Mouse (Mus musculus) heart, embryonic 15.5 days (tissue): ENCODE data around the gene Eef2. TPM values are rescaled to one million over a fixed set of nuclear protein-coding genes. Genes with fewer than 3 reads are reported as not detected.
A peak's percentile ranks its signal among the peaks of the same experiment; 100 is the strongest.

Experiments used
- ATAC-seq: fragments of 200-750 bp; cut with Nextera tagmentation; replicated peaks from 2 replicates; pipeline ENCODE4 v1.8.0; 2017; ENCODE audit warnings: low read depth, moderate TSS enrichment; ENCODE audit not compliant: insufficient number of reproducible peaks, insufficient read depth, low FRiP score
- H3K27ac ChIP-seq: fragments of 300-500 bp; sonication (generic); 2 replicates; pipeline ENCODE4 v1.5.1; 2015; ENCODE audit warnings: mild to moderate bottlenecking, inconsistent platforms
- H3K27me3 ChIP-seq: fragments of 300-500 bp; sonication (generic); 2 replicates; pipeline ENCODE4 v1.6.1; 2015; ENCODE audit warnings: inconsistent platforms
- H3K36me3 ChIP-seq: fragments of 300-500 bp; sonication (generic); 2 replicates; pipeline ENCODE4 v1.6.1; 2015; ENCODE audit warnings: mild to moderate bottlenecking, inconsistent platforms
- H3K4me1 ChIP-seq: fragments of 300-500 bp; sonication (generic); replicated peaks from 2 replicates; pipeline ENCODE4 v1.6.1; 2015; ENCODE audit warnings: inconsistent platforms
- H3K4me2 ChIP-seq: fragments of 300-500 bp; sonication (generic); 2 replicates; pipeline ENCODE4 v1.6.1; 2015; ENCODE audit warnings: inconsistent platforms, mild to moderate bottlenecking, moderate library complexity
- H3K4me3 ChIP-seq: fragments of 300-500 bp; sonication (generic); 2 replicates; pipeline ENCODE4 v1.5.1; 2015; ENCODE audit warnings: mild to moderate bottlenecking, inconsistent platforms
- H3K9ac ChIP-seq: fragments of 300-500 bp; sonication (generic); 2 replicates; pipeline ENCODE4 v1.6.1; 2015; ENCODE audit warnings: mild to moderate bottlenecking, inconsistent platforms
- H3K9me3 ChIP-seq: fragments of 300-500 bp; sonication (generic); replicated peaks from 2 replicates; pipeline ENCODE4 v1.6.1; 2016; ENCODE audit warnings: inconsistent platforms
- WGBS: fragments of 180-500 bp; shearing (Covaris S2); methylation state at CpG from one replicate; pipeline ENCODE4 v1.1.7; 2015; ENCODE audit warnings: mixed read lengths; 5-methylcytosine and 5-hydroxymethylcytosine counted together
- polyA plus RNA-seq: library from polyadenylated mRNA; unstranded; fragments of >200 nt; fragmentation: Nextera tagmentation; extraction: Ambion mirVana; gene quantifications from 2 replicates; pipeline ENCODE4 v1.2.1, GENCODE M21; 2015

Gene Eef2
- polyA plus RNA-seq, 1 experiment from 2014 or later: 350 TPM

DNA sequence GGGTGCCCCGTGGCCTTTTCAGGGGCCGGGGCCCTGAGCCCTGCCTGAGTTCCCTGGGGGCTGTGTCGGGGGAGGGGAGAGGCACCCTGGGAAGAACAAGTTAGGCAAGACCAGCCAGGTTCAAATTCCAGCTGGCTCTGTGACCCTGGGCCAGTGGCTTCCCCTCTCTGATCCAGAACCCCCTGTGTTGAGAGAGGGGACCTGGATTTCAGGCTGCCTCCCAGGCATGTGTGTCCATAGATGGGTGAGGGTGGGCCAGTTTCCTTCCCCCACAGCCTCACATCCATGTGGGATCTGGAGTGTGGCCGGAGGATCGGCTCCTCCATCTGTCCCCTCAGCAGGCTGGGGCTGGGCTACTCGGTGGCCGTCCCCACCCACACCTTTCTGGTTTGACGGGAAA, 36.4 kb upstream of the Eef2 start:
- Histone ChIP-seq H3K4me2 (peak overlapping the region; percentile 93), H3K4me3 (peak overlapping the region; percentile 98), H3K36me3 (peaks cover 17% of the 10 kb centered on the region), H3K9ac (peak overlapping the region; percentile 90), H3K4me1 (peaks cover 68% of the 10 kb centered on the region), H3K27ac (peak overlapping the region; percentile 92), H3K9me3 (no peaks in the 10 kb centered on the region), H3K27me3 (no peaks in the 10 kb centered on the region)
- no peak for ATAC-seq
- 51% methylated on average over 8 of the region's 8 CpGs for WGBS

DNA sequence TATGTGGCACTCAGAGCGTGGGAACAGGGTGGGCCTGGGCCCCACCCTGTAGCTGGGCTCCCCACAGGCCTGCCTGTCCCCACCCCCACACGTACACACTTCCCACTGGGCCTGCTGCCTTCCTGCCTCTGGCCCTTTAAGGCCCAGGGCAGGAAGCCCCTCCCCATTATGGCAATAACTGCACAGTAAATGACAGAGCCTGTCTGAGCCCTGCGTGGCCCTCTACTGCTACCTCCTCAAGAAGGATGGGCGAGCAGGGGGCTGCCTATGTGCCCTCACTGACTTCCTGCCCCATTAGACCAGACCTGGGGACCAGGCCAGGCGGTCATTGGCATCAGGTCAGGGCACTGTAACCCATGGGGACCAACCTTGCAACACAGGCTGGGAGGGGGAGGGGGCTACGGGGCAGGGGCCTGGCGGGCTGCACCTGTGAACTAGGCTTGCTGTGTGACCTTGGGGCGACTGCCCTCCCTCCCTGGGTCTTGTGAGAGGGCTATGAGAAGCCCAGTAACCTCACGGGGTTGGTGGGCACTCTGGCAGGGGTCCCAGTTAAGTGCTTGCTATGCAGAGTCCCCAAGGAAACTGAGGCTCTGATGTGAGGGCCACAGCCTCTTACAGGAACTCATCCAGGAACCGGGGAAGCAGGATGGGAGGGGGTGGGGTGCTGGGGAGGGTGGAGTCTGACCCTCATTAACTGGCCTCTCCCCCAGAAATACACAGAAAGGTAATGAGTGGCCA, 35.5 kb upstream of the Eef2 start:
- H3K36me3 ChIP-seq: peaks cover 25% of the 10 kb centered on the region
- peak overlapping the region; percentile 98 for H3K4me3 ChIP-seq
- ATAC-seq: no peak
- peaks cover 61% of the 10 kb centered on the region for H3K4me1 ChIP-seq
- peak overlapping the region; percentile 90 for H3K9ac ChIP-seq
- peak overlapping the region; percentile 92 for H3K27ac ChIP-seq
- H3K4me2 ChIP-seq: peak overlapping the region; percentile 93
- WGBS: 42% methylated on average over 10 of the region's 10 CpGs
- H3K9me3 ChIP-seq: no peaks in the 10 kb centered on the region
- no peaks in the 10 kb centered on the region for H3K27me3 ChIP-seq

DNA sequence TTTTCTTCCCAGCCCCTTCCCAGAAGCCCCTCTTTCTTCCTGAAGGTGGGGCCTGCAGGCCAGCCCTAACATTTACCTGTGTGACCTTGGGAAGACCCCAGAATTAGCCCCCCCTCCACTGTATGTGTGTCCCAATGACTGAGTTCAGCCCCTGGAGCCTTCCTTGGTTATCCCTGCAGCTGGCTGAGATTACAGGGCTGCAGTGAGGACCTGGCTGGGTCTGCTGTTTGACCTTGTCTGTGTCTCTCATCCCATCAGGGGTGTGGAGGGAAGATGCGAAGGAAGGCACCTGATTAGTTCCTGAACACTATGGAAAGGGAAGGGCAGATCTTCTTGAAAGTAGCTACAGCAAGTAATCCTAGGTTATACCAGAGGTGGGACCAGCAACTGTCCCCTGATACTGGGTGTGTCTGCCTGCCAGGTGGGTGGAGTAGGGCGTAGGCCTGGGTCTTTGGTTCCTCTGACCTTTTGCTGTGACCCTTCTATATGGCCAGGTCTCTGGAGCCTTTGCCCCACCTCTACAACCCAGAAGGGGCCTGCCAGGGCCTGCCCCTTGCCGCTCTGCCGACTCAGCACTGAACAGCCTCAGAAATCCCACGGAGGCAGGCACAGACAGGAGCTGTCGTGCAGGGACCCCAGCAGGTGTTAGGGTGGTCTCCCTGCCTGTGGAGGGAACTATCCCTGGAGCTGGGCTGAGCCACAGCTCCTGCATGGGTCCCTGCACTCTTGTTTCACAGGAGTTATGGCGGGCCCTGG, 34.8 kb upstream of the Eef2 start:
- Histone ChIP-seq H3K27me3 (no peaks in the 10 kb centered on the region), H3K27ac (peak overlapping the region; percentile 92), H3K9me3 (no peaks in the 10 kb centered on the region), H3K4me2 (peak overlapping the region; percentile 93), H3K36me3 (peaks cover 32% of the 10 kb centered on the region), H3K9ac (peak overlapping the region; percentile 90), H3K4me3 (0 out of 2 replicates have a peak overlapping the region, but pooled peaks have one; percentile 98), H3K4me1 (peaks cover 66% of the 10 kb centered on the region)
- WGBS: 78% methylated on average over 7 of the region's 7 CpGs
- no peak for ATAC-seq

DNA sequence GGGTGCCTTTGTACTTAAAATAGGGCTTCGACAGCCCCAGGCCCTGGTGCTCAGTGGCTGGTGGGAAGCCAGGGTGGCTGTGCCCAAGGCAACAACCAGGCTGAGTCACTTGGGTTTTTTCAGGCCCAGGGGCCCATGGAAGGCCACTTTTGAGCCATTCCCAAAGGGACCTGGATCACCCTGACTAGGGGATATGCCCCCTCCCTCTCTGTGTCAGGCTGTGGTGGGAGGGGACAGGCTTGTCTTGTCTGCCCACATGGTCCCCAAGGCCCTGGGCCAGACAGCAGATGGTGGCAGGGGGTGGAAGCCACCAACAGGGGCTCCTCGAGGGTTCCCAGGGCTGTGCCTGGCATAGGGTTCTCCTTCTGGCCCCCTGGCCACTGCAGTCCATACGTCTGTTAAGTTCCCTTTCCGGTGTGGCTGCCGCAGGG, 33.9 kb upstream of the Eef2 start:
- Histone ChIP-seq H3K36me3 (peaks cover 42% of the 10 kb centered on the region), H3K27me3 (no peaks in the 10 kb centered on the region), H3K4me2 (no peak overlapping the region), H3K4me1 (peaks cover 66% of the 10 kb centered on the region), H3K9ac (peak overlapping the region; percentile 35; the same call in 1 of the 2 replicates), H3K9me3 (no peaks in the 10 kb centered on the region), H3K27ac (0 out of 2 replicates have a peak overlapping the region, but pooled peaks have one; percentile 5), H3K4me3 (no peak overlapping the region)
- WGBS: 70% methylated on average over 5 of the region's 5 CpGs
- ATAC-seq: no peak

DNA sequence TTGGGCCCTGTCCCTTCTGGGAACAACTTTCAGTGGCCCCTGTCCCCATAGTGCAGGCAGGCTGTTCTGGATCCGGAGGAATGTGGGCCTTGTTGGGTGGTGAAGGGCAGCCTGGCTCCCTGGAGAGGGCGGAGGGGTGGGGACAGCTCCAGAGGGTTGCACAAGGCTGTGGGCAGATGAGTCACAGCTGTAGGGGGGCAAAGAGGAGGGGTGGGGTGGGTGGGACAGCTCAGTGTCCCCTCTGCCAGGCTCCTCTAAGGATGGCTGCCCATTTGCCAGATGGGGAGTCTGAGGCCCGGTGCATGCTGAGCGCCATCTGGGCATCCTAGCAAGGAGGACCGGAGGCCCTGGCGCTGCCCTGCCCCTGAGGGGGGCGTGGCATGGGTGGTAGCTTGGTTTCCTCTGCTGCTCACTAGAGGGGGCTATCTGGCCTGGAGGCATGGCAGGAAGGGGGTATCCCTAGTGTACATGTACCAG, 33.2 kb upstream of the Eef2 start:
- Histone ChIP-seq H3K27me3 (no peaks in the 10 kb centered on the region), H3K36me3 (peaks cover 48% of the 10 kb centered on the region), H3K9me3 (no peaks in the 10 kb centered on the region), H3K4me2 (no peak overlapping the region), H3K27ac (no peak overlapping the region), H3K4me1 (peaks cover 65% of the 10 kb centered on the region), H3K9ac (peak overlapping the region; percentile 35; the same call in 1 of the 2 replicates), H3K4me3 (no peak overlapping the region)
- ATAC-seq: no peak
- 93% methylated on average over 7 of the region's 7 CpGs for WGBS

DNA sequence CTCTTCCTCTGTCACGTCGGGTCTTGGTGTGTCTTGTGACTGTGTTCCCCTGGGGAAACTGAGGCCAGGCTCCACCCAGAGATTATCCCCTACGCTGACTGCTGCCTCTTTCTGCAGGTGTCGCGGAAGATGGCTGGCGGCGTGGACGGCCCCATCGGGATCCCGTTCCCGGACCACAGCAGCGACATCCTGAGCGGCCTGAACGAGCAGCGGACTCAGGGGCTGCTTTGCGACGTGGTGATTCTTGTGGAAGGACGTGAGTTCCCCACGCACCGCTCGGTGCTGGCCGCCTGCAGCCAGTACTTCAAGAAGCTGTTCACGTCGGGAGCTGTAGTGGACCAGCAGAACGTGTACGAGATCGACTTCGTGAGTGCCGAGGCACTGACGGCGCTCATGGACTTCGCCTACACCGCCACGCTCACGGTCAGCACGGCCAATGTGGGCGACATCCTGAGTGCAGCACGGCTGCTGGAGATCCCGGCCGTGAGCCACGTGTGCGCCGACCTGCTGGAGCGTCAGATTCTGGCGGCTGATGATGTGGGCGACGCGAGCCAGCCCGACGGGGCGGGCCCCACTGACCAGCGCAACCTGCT, 32.5 kb upstream of the Eef2 start:
- H3K36me3 ChIP-seq: peaks cover 55% of the 10 kb centered on the region
- H3K4me2 ChIP-seq: no peak overlapping the region
- ATAC-seq: no peak
- 93% methylated on average over 52 of the region's 52 CpGs for WGBS
- no peak overlapping the region for H3K4me3 ChIP-seq
- no peak overlapping the region for H3K27ac ChIP-seq
- no peaks in the 10 kb centered on the region for H3K9me3 ChIP-seq
- H3K27me3 ChIP-seq: no peaks in the 10 kb centered on the region
- H3K9ac ChIP-seq: no peak overlapping the region
- peaks cover 57% of the 10 kb centered on the region for H3K4me1 ChIP-seq

DNA sequence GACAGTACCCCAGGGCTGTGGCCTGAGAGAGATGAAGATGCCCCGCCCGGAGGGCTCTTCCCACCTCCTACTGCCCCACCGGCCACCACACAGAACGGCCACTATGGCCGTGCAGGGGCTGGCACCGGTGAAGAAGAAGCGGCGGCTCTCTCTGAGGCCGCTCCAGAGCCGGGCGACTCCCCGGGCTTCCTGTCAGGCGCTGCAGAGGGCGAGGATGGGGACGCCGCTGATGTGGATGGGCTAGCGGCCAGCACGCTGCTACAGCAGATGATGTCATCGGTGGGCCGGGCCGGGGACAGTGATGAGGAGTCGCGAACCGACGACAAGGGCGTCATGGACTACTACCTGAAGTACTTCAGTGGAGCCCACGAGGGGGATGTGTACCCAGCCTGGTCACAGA, 31.8 kb upstream of the Eef2 start:
- H3K4me2 ChIP-seq: no peak overlapping the region
- no peaks in the 10 kb centered on the region for H3K9me3 ChIP-seq
- H3K27ac ChIP-seq: no peak overlapping the region
- 0 out of 2 replicates have a peak overlapping the region, but pooled peaks have one; percentile 16 for H3K9ac ChIP-seq
- H3K27me3 ChIP-seq: no peaks in the 10 kb centered on the region
- peaks cover 63% of the 10 kb centered on the region for H3K36me3 ChIP-seq
- H3K4me3 ChIP-seq: no peak overlapping the region
- ATAC-seq: no peak
- peaks cover 50% of the 10 kb centered on the region for H3K4me1 ChIP-seq
- WGBS: 78% methylated on average over 27 of the region's 27 CpGs

DNA sequence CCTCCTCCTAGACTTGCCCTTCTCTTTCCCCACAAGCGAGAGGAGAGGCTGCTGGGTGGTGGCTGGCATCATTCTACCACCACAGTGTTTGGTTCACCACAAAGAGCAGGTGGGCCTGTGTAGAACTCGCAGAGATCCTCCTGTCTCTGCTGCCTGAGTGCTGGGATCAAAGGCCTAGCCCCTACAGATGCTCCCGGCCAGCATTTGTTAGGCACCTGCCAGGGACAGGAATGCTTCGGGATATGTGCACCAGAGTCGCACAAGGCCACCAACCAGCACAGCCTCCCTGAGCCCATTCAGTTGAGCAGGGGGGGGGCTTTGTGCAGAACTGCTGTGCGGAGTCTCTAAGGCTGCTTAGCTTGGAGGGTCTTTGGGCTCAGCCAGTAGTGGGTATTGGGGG, 31.1 kb upstream of the Eef2 start:
- Histone ChIP-seq H3K9me3 (no peaks in the 10 kb centered on the region), H3K9ac (no peak overlapping the region), H3K27ac (no peak overlapping the region), H3K4me1 (peaks cover 44% of the 10 kb centered on the region), H3K36me3 (peaks cover 68% of the 10 kb centered on the region), H3K4me3 (no peak overlapping the region), H3K27me3 (no peaks in the 10 kb centered on the region), H3K4me2 (no peak overlapping the region)
- no peak for ATAC-seq
- 95% methylated on average over 6 of the region's 6 CpGs for WGBS

DNA sequence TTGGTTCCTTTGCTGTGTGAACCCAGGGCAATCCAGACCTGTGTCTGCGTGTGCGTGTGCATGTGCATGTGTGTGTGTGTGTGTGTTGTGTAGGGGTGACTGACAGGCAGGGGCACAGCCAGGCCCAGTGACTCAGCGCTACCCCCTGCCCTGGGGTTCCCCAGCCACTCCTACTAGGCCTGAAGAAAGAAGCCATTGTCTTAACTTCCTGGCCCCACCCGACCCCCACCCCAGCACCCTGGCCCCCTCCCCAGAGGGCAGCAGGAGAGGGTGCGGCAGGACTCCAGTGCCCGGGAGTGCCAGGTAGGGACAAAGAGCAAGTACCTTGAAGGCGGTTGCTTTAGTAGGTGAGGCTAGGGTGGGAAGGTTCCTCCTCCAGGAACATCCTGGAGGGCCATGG, 30.7 kb upstream of the Eef2 start:
- no peak for ATAC-seq
- 85% methylated on average over 7 of the region's 7 CpGs for WGBS
- H3K36me3 ChIP-seq: peaks cover 68% of the 10 kb centered on the region
- H3K4me2 ChIP-seq: no peak overlapping the region
- H3K4me3 ChIP-seq: no peak overlapping the region
- H3K27me3 ChIP-seq: no peaks in the 10 kb centered on the region
- H3K9me3 ChIP-seq: no peaks in the 10 kb centered on the region
- peaks cover 39% of the 10 kb centered on the region for H3K4me1 ChIP-seq
- no peak overlapping the region for H3K27ac ChIP-seq
- H3K9ac ChIP-seq: no peak overlapping the region

DNA sequence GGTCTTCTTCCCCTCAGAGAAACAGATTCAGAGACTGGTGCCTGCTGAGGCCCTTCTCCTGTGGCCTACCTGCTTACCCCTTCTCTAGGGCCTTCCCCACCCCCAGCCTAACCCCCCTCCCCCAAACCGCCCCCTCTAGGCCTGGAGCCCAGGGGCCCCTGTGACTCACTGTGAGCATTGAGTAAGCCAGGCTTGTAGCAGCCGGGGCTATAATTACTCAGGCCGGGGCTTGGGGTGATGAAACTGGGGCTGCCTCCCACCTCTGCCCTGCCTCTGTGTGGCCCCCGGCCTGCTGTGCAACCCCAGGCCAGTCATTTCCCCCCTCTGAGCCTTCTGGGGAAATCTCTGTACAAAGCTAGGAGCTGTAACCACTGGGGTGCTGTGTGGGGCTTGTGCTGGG, 30.1 kb upstream of the Eef2 start:
- H3K27me3 ChIP-seq: no peaks in the 10 kb centered on the region
- no peak overlapping the region for H3K9ac ChIP-seq
- H3K27ac ChIP-seq: no peak overlapping the region
- no peaks in the 10 kb centered on the region for H3K9me3 ChIP-seq
- no peak for ATAC-seq
- H3K4me3 ChIP-seq: no peak overlapping the region
- peaks cover 68% of the 10 kb centered on the region for H3K36me3 ChIP-seq
- H3K4me2 ChIP-seq: no peak overlapping the region
- peaks cover 34% of the 10 kb centered on the region for H3K4me1 ChIP-seq
- WGBS: 69% methylated on average over 4 of the region's 4 CpGs

DNA sequence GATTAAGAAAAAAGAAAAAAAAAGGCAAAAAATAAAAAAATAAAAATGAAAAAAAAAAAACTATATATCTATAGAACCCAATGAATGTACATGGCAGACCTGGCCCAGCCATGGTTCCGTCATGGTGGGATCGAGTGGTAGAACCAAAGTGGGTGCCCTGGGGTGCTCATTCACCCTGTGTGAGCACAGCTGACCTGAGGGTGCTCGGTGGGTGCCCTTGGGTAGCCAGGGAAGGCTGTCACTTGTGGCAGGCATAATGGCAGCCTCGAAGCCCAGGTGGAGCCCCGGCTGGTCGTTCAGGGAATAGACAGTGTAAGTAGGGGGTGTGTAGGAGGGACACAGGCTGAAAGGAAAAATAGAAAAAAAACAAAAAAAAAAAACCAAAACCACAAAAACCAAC, 25.2 kb upstream of the Eef2 start:
- H3K4me1 ChIP-seq: peaks cover 17% of the 10 kb centered on the region
- no peak overlapping the region for H3K4me3 ChIP-seq
- no peaks in the 10 kb centered on the region for H3K27me3 ChIP-seq
- H3K9me3 ChIP-seq: no peaks in the 10 kb centered on the region
- H3K9ac ChIP-seq: no peak overlapping the region
- no peak overlapping the region for H3K4me2 ChIP-seq
- ATAC-seq: no peak
- WGBS: 72% methylated on average over 6 of the region's 6 CpGs
- no peak overlapping the region for H3K27ac ChIP-seq
- H3K36me3 ChIP-seq: peaks cover 69% of the 10 kb centered on the region
